Mouse (Mus musculus) heart, embryonic 10.5 days (tissue): ENCODE measurements around the gene Ms4a3. TPM values are rescaled to one million over a fixed set of nuclear protein-coding genes. Genes with fewer than 3 reads are reported as not detected.

Source experiments
- DNase-seq: peaks from one replicate; pipeline ENCODE4 v3.0.0-alpha.2; 2017; ENCODE audit warnings: low spot score
- H3K27ac ChIP-seq: fragments of 300-500 bp; sonication (generic); 2 replicates; pipeline ENCODE4 v1.5.1; 2016; ENCODE audit warnings: mild to moderate bottlenecking
- H3K27me3 ChIP-seq: fragments of 300-500 bp; sonication (generic); 2 replicates; pipeline ENCODE4 v1.6.1; 2016; ENCODE audit warnings: mild to moderate bottlenecking; ENCODE audit not compliant: poor library complexity, insufficient read depth, severe bottlenecking
- H3K36me3 ChIP-seq: fragments of 300-500 bp; sonication (generic); 2 replicates; pipeline ENCODE4 v1.6.1; 2016; ENCODE audit warnings: mild to moderate bottlenecking, moderate library complexity
- H3K4me1 ChIP-seq: fragments of 300-500 bp; sonication (generic); 2 replicates; pipeline ENCODE4 v1.6.1; 2016; ENCODE audit warnings: mild to moderate bottlenecking
- H3K4me3 ChIP-seq: fragments of 300-500 bp; sonication (generic); 2 replicates; pipeline ENCODE4 v1.5.1; 2016; ENCODE audit warnings: mild to moderate bottlenecking, moderate library complexity
- H3K9me3 ChIP-seq: fragments of 300-500 bp; sonication (generic); 2 replicates; pipeline ENCODE4 v1.6.1; 2016; ENCODE audit warnings: mild to moderate bottlenecking, moderate library complexity
- WGBS: fragments of 180-500 bp; shearing (Covaris S2); methylation state at CpG from one replicate; pipeline ENCODE4 v1.1.7; 2016; 5-methylcytosine and 5-hydroxymethylcytosine counted together
- polyA plus RNA-seq: library from polyadenylated mRNA; unstranded; fragments of >200 nt; fragmentation: Nextera tagmentation; extraction: Ambion mirVana; gene quantifications from 2 replicates; pipeline ENCODE4 v1.2.1, GENCODE M21; 2016

Ms4a3 gene
- polyA plus RNA-seq, 1 experiment from 2014 or later = not detected

DNA sequence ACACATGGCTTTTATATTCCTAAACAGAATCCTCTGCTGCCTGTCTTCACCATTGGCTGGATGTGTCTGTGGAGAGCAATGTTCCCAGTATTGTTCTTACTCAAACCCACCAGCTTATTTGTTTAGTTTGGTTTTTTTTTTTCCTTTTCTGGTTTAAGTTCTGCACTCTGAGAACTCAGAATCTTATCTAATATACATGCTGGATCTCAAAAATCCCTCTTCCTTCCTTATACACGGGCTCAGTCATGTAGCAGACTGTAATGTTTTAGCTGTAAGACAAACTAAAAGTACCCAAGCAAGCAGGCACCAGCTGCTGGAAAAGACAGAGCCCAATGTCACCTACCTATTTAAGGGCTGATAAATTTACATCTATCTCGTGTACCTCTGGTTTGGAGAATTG lies 25.8 kb downstream of the Ms4a3 start:
- H3K27me3 ChIP-seq = no peaks in the 10 kb centered on the region
- no peak overlapping the region for H3K27ac ChIP-seq
- no peaks in the 10 kb centered on the region for H3K36me3 ChIP-seq
- no peaks in the 10 kb centered on the region for H3K9me3 ChIP-seq
- H3K4me3 ChIP-seq = no peak overlapping the region
- 56% methylated on average over 2 of the region's 2 CpGs for WGBS
- H3K4me1 ChIP-seq = no peaks in the 10 kb centered on the region
- no peak for DNase-seq

DNA sequence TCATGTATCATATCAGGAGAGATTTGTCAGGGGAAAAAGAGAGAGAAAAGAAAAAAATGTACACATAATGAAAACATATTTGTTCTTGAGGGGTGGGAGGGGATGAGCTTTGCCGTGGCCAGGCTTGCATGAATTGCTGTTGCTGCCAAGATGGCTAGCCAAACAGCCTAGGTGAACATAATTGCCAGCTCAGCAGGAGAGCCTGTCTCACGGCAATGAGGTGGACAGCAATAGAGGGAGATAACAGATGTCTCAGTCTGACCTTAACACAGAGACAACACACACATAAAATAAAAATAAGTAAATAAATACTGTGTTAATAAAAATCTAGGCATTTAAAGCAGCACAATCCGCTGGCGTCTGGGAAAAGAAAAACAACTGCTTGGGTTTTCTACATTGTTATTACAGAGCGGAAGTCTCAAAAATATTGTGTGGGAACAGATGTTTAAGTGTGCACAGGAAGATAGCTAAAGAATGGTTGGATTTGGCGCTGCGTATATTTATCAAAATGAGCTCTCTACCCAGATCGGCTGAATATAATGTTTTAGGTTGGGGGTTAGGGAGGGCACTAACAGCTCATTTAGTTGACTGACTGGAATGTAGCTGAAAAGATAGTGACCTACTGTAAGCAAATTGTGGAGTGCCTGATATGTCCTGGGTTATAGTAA lies 26.7 kb downstream of the Ms4a3 start:
- DNase-seq = no peak
- no peaks in the 10 kb centered on the region for H3K4me1 ChIP-seq
- no peak overlapping the region for H3K27ac ChIP-seq
- no peaks in the 10 kb centered on the region for H3K9me3 ChIP-seq
- WGBS = 74% methylated on average over 8 of the region's 8 CpGs
- no peak overlapping the region for H3K4me3 ChIP-seq
- no peaks in the 10 kb centered on the region for H3K36me3 ChIP-seq
- H3K27me3 ChIP-seq = no peaks in the 10 kb centered on the region

DNA sequence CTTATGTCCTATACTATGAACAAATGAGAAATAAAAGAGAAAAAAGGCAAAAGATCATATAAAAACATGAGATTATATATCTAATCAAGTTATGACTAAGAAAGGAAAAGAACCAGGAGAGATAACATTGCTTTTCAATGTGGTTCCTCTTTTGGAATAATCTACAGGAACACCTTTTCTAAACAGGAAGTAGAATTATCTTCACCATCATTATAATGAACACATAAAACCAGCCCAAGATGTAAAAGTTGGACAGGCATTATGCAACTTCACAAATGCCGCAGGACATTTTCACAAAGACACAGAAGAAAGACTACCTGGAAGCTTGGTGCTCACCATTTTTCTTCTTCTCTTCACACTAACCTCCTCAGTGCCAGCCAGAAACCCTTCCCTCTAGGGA lies 27.6 kb downstream of the Ms4a3 start:
- no peaks in the 10 kb centered on the region for H3K9me3 ChIP-seq
- H3K4me1 ChIP-seq = no peaks in the 10 kb centered on the region
- no peaks in the 10 kb centered on the region for H3K27me3 ChIP-seq
- H3K27ac ChIP-seq = no peak overlapping the region
- H3K36me3 ChIP-seq = no peaks in the 10 kb centered on the region
- no peak overlapping the region for H3K4me3 ChIP-seq
- DNase-seq = no peak
- WGBS = 89% methylated on average over 1 of the region's 1 CpGs

DNA sequence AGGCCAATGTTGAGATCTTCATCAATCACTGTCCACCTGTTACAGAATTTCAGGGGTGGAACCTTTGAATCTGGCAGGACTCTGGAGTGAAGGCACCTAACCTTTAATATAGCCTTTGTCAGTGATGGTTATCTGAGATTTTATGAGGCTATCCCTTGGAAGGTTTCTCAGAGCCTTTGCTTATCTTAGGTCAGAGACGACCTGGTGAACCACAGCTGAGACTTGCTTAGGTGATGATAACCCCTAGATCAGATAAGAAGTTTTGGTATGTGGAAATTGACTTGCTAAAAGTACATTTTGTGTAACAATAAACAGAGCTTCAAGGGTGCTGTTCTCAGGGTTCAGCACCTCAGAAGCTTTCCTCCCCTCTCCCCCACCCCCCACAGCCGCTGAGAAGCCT lies 28.4 kb downstream of the Ms4a3 start:
- H3K27ac ChIP-seq = no peak overlapping the region
- 36% methylated on average over 2 of the region's 2 CpGs for WGBS
- no peaks in the 10 kb centered on the region for H3K36me3 ChIP-seq
- no peak overlapping the region for H3K4me3 ChIP-seq
- H3K27me3 ChIP-seq = no peaks in the 10 kb centered on the region
- H3K4me1 ChIP-seq = no peaks in the 10 kb centered on the region
- no peak for DNase-seq
- H3K9me3 ChIP-seq = no peaks in the 10 kb centered on the region

DNA sequence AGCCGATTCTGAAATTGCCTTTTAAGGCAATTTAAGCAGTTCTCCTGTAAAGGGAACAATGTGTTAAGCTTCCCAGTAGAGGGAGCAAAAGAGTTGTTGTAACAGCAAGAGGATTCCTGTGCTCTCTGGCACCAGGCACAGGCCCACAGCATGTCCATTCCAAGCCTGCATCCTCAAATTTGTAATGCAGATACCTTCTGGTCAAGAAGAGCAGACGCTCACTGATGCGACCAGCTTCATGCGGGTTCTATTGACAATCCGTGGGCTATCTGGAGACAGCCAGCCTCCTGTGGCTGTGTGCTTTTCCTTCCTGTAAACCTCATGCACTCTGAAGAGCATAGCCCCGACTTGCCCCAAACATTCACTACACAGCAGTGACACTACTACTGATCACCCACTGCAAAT lies 29.1 kb downstream of the Ms4a3 start:
- no peak overlapping the region for H3K27ac ChIP-seq
- WGBS = 26% methylated on average over 6 of the region's 6 CpGs
- DNase-seq = no peak
- no peaks in the 10 kb centered on the region for H3K9me3 ChIP-seq
- H3K4me1 ChIP-seq = no peaks in the 10 kb centered on the region
- H3K36me3 ChIP-seq = no peaks in the 10 kb centered on the region
- H3K4me3 ChIP-seq = no peak overlapping the region
- no peaks in the 10 kb centered on the region for H3K27me3 ChIP-seq

DNA sequence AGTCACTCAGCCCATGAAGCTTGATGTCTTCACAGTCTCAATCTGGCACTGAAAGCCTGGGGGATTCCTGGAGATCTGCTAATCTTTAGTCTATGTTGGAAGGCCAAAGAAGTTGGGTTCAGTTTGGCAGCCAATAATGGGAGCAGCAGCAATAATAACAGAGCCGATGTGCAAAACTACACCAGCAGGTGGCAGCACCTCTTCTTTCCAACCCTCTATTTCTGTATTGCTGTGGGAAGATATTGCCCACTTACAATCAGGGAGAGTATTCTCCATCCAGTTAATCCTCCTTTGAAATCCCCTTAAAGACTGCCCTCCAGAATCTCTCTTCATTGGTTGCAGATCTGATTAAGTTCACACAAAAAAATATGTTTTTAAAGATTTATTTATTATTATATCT lies 32.5 kb downstream of the Ms4a3 start:
- Histone ChIP-seq H3K4me3 (no peak overlapping the region), H3K27me3 (no peaks in the 10 kb centered on the region), H3K27ac (no peak overlapping the region), H3K36me3 (no peaks in the 10 kb centered on the region), H3K4me1 (no peaks in the 10 kb centered on the region), H3K9me3 (no peaks in the 10 kb centered on the region)
- DNase-seq = no peak
- 10% methylated on average over 1 of the region's 1 CpGs for WGBS

DNA sequence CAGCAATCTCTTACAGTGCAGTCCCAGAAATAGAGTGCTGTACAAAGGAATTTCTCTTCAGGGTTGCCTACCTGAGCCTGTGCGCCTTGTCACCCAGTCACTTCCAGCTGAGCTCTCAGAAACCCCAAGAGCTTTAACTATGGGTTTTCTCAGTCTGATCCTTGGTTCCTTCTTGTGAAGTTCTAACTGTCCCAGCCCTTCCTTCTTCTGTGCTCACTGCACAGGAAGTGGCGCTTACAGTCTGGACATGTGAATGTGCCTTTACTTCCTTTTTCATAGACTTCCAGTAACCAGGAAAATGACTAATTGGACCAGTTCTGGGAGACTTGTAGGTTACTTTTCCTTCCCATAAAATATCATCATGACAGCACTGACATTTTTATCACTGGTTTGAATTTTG lies 36.0 kb downstream of the Ms4a3 start, which contains the start of gene Ms4a6d:
TSS of gene Ms4a6d (minus strand) at position 247 of the 400 bp plus-strand sequence.
- H3K4me3 ChIP-seq = no peak within 1 kb of the TSS
- H3K36me3 ChIP-seq = no peaks in the 10 kb centered on the region
- no peaks in the 10 kb centered on the region for H3K4me1 ChIP-seq
- H3K27me3 ChIP-seq = no peaks in the 10 kb centered on the region
- WGBS = 84% methylated on average over 2 of the region's 2 CpGs
- no peak for DNase-seq
- no peak within 1 kb of the TSS for H3K27ac ChIP-seq
- no peaks in the 10 kb centered on the region for H3K9me3 ChIP-seq

GRCm38 (mm10) chr19:11602026-11602425 lies 38.6 kb downstream of the Ms4a3 start:
- Histone ChIP-seq H3K27ac (no peak overlapping the region), H3K9me3 (no peaks in the 10 kb centered on the region), H3K27me3 (no peaks in the 10 kb centered on the region), H3K4me1 (no peaks in the 10 kb centered on the region), H3K4me3 (no peak overlapping the region), H3K36me3 (no peaks in the 10 kb centered on the region)
- WGBS = 74% methylated on average over 2 of the region's 2 CpGs
- no peak for DNase-seq

GRCm38 (mm10) chr19:11601349-11601748 lies 39.3 kb downstream of the Ms4a3 start:
- WGBS = 84% methylated on average over 3 of the region's 3 CpGs
- no peaks in the 10 kb centered on the region for H3K36me3 ChIP-seq
- no peak for DNase-seq
- no peaks in the 10 kb centered on the region for H3K9me3 ChIP-seq
- no peaks in the 10 kb centered on the region for H3K27me3 ChIP-seq
- H3K27ac ChIP-seq = no peak overlapping the region
- H3K4me1 ChIP-seq = no peaks in the 10 kb centered on the region
- no peak overlapping the region for H3K4me3 ChIP-seq

DNA sequence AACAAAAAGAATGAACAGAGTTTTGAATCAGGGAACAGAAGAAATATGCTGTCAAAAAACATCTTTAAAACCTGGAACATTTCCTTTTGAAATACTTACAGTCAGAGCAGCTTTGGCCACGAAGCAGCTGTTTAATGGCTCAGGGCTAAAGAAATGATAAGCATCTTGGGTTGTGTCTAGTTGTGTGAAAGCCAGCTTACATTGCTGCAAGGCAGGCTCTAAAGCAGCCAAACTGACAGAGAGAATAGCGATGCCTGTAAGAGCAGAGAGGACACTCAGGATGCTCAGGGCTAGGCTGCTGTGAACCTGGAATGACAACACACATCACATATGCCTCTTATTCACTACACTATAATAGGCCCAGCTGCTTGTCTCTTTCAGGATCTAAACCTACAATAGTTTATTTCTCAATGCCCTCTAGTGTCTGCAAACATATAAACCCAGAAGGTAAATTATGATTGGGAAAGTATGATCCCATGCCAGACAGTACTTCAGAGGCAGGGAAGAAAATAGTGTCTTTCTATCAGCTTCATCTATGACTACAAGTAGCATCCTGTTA lies 50.7 kb downstream of the Ms4a3 start:
- DNase-seq = no peak
- H3K4me1 ChIP-seq = no peaks in the 10 kb centered on the region
- no peaks in the 10 kb centered on the region for H3K9me3 ChIP-seq
- no peak overlapping the region for H3K4me3 ChIP-seq
- WGBS = 55% methylated on average over 2 of the region's 2 CpGs
- H3K36me3 ChIP-seq = no peaks in the 10 kb centered on the region
- no peaks in the 10 kb centered on the region for H3K27me3 ChIP-seq
- H3K27ac ChIP-seq = no peak overlapping the region

DNA sequence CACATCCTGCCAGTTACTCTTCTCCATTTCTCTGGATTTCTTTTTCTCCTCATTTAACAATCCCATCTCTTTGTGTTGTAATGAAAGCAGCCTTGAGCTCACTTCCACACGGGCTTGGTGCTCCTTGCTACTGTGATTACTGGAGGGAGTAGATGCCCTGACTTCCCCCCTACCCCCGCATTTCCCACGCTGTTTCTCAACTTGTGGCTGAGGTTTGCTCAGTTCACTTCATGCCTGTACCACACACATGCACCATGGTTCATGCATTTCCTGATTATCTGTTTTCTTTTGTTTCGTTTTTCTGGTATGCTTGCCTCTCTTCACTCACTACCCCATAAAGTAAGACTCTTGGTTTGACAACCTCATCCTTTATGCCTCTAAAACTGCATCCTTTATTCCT lies 51.4 kb downstream of the Ms4a3 start:
- Histone ChIP-seq H3K4me1 (no peaks in the 10 kb centered on the region), H3K27me3 (no peaks in the 10 kb centered on the region), H3K36me3 (no peaks in the 10 kb centered on the region), H3K9me3 (no peaks in the 10 kb centered on the region), H3K4me3 (no peak overlapping the region), H3K27ac (no peak overlapping the region)
- 73% methylated on average over 4 of the region's 4 CpGs for WGBS
- no peak for DNase-seq
